Mouse (Mus musculus) left cerebral cortex, postnatal 4 days (tissue): ENCODE results near the gene Fgg. TPM values are rescaled to one million over a fixed set of nuclear protein-coding genes. Genes with fewer than 3 reads are reported as not detected.

Experiments used
- total RNA-seq, 2 experiments: library from RNA; stranded (reverse); gene quantifications; 2 replicates each; pipeline ENCODE4 v1.2.3; 2021

Fgg gene
- total RNA-seq, 2 experiments from 2014 or later = not detected

Other genes with a start within 250 kb of the Fgg start
- 1 to 10 TPM; 1.3 to 1.6 TPM for gene Rbm46, start 131.2 kb upstream of the Fgg start, total RNA-seq
- gene Lrat, start 103.8 kb upstream of the Fgg start, total RNA-seq = under 1 TPM; 0.16 to 0.32 TPM
- gene Fga, start 18.4 kb downstream of the Fgg start, total RNA-seq = not detected
- not detected for gene Fgb, start 42.1 kb downstream of the Fgg start, total RNA-seq
- gene Plrg1, start 47.8 kb downstream of the Fgg start, total RNA-seq = 10 to 100 TPM; 58.6 to 60.0 TPM
- 1 to 10 TPM; 5.3 to 7.7 TPM for gene Dchs2, start 120.2 kb downstream of the Fgg start, total RNA-seq